Mouse (Mus musculus): Measurements from ENCODE around the gene Gm20388.

Gene Gm20388

GRCm38 (mm10) chr8:122942803-122943713 lies 3032.4 kb downstream of the Gm20388 start:
- peak; percentile 77 for DNase-seq (ENCODE audit: low read depth, low spot score)

- DNase-seq (ENCODE audit: low read depth, low spot score) = no peak
Observed at GRCm38 (mm10) chr8:122945775-122946174, 3035.1 kb downstream of the Gm20388 start.

GRCm38 (mm10) chr8:122949701-122950100 lies 3039.1 kb downstream of the Gm20388 start:
- no peak for DNase-seq (ENCODE audit: low read depth, low spot score)

GRCm38 (mm10) chr8:122951456-122951855 lies 3040.8 kb downstream of the Gm20388 start:
- no peak for DNase-seq (ENCODE audit: low read depth, low spot score)

GRCm38 (mm10) chr8:122953028-122953427 lies 3042.4 kb downstream of the Gm20388 start:
- DNase-seq (ENCODE audit: low read depth, low spot score) = no peak

- no peak for DNase-seq (ENCODE audit: low read depth, low spot score)
Observed at GRCm38 (mm10) chr8:122954090-122954799, 3043.6 kb downstream of the Gm20388 start.

GRCm38 (mm10) chr8:122955195-122955594 lies 3044.6 kb downstream of the Gm20388 start:
- DNase-seq (ENCODE audit: low read depth, low spot score) = no peak

GRCm38 (mm10) chr8:122955997-122956396 lies 3045.4 kb downstream of the Gm20388 start:
- DNase-seq (ENCODE audit: low read depth, low spot score) = no peak

GRCm38 (mm10) chr8:122960323-122960722 lies 3049.7 kb downstream of the Gm20388 start:
- no peak for DNase-seq (ENCODE audit: low read depth, low spot score)

GRCm38 (mm10) chr8:122960932-122961331 lies 3050.3 kb downstream of the Gm20388 start:
- peak; percentile 91 for DNase-seq (ENCODE audit: low read depth, low spot score)

- DNase-seq (ENCODE audit: low read depth, low spot score) = no peak
Observed at GRCm38 (mm10) chr8:122961458-122961857, 3050.8 kb downstream of the Gm20388 start.

GRCm38 (mm10) chr8:122962046-122962445 lies 3051.4 kb downstream of the Gm20388 start:
- DNase-seq (ENCODE audit: low read depth, low spot score) = no peak

- no peak for DNase-seq (ENCODE audit: low read depth, low spot score)
Observed at GRCm38 (mm10) chr8:122966638-122967037, 3056.0 kb downstream of the Gm20388 start.

- no peak for DNase-seq (ENCODE audit: low read depth, low spot score)
Observed at GRCm38 (mm10) chr8:122968145-122968544, 3057.5 kb downstream of the Gm20388 start.

GRCm38 (mm10) chr8:122969964-122970620 lies 3059.5 kb downstream of the Gm20388 start:
- no peak for DNase-seq (ENCODE audit: low read depth, low spot score)

- no peak for DNase-seq (ENCODE audit: low read depth, low spot score)
Observed at GRCm38 (mm10) chr8:122976046-122976445, 3065.4 kb downstream of the Gm20388 start.

GRCm38 (mm10) chr8:122979424-122979823 lies 3068.8 kb downstream of the Gm20388 start:
- no peak for DNase-seq (ENCODE audit: low read depth, low spot score)

GRCm38 (mm10) chr8:122979865-122980509 lies 3069.3 kb downstream of the Gm20388 start:
- DNase-seq (ENCODE audit: low read depth, low spot score) = peak; percentile 31

GRCm38 (mm10) chr8:122981646-122982045 lies 3071.0 kb downstream of the Gm20388 start:
- no peak for DNase-seq (ENCODE audit: low read depth, low spot score)

- DNase-seq (ENCODE audit: low read depth, low spot score) = no peak
Observed at GRCm38 (mm10) chr8:122983178-122983942, 3072.7 kb downstream of the Gm20388 start.

- DNase-seq (ENCODE audit: low read depth, low spot score) = no peak
Observed at GRCm38 (mm10) chr8:122984175-122984574, 3073.5 kb downstream of the Gm20388 start.

All from ES-CJ7 (cell line).